Mouse (Mus musculus) testis, postnatal 14 days (tissue): ENCODE measurements around the gene Adam10.

Source experiments
- DNase-seq: peaks from one replicate; pipeline ENCODE4 v3.0.0; 2021; ENCODE audit warnings: low spot score

Gene Adam10

GRCm38 (mm10) chr9:70673656-70674055, 5.1 kb upstream of the Adam10 start:
- no peak for DNase-seq

DNA sequence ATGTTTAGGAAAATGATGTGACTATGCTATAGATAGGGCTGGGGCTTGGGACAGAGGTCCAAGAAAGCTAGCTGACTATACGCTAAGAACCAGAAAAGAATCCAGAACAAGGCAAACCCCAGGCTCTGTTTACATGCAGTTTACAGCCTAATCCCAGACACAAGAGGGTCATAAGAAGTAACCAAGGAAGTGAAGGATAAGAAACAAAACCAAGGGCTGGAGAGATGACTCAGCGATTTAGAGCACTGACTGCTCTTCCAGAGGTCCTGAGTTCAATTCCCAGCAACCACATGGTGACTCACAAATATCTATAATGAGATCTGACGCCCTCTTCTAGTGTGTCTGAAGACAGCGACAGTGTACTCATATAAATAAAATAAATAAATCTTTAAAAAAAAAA, 3.7 kb upstream of the Adam10 start:
- DNase-seq: no peak

GRCm38 (mm10) chr9:70675961-70676360, 2.8 kb upstream of the Adam10 start:
- DNase-seq: no peak

- peak; percentile 77 for DNase-seq
These were observed 615 bp downstream of the Adam10 start for GRCm38 (mm10) chr9:70679132-70680091.

- no peak for DNase-seq
These were observed 3.4 kb downstream of the Adam10 start for GRCm38 (mm10) chr9:70682202-70682601.

DNA sequence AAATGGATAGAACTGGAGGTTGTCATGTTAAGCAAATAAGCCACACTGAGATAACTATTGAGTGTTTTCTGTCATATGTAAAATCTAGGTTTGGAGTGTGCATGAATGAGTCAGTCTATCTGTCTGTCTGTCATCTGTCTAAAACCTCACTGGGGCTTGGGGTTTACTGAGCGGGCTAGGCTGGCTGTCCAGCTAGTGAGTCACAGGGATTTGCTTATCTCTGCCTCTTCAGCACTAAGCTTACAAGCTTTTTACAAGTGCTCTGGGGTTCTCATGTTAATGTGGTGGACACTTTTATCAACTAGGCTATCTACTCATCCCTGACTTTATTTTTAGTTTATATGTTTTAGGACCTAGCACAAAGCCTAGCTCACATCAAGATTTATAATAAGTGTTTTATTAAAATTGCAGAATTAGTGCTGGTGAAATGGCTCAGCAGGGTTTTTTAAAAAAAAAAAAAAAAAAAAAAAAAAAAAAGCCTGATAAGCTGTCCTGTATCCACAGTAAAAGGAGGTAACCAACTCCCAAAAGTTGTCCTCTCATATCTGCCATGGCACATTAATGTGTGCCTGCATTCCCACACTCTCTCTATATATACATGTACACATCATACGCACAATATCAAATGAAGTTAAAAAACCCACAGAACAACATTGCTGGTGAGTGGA, 9.6 kb downstream of the Adam10 start:
- DNase-seq: no peak

DNA sequence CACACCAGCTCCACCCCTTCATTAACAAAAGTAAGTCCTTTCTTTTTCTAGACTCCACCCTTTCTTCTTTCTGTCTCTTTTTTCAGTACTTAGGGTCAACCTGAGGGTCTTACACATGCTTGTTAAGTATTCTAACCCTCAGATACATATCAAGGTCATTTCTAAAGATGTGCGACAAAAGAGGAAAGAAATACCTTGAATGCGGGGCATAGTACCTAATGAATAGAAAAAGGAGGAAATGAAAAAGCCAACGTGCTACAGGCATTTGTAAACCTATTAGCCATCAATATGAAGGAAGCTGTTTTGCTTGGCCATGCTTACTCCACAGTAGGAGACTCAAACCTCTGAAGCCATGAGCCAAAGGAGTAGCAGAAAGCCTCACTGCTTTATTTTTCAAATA, 11.1 kb downstream of the Adam10 start:
- DNase-seq: no peak

- DNase-seq: no peak
These were observed 11.8 kb downstream of the Adam10 start for GRCm38 (mm10) chr9:70690579-70690978.

DNA sequence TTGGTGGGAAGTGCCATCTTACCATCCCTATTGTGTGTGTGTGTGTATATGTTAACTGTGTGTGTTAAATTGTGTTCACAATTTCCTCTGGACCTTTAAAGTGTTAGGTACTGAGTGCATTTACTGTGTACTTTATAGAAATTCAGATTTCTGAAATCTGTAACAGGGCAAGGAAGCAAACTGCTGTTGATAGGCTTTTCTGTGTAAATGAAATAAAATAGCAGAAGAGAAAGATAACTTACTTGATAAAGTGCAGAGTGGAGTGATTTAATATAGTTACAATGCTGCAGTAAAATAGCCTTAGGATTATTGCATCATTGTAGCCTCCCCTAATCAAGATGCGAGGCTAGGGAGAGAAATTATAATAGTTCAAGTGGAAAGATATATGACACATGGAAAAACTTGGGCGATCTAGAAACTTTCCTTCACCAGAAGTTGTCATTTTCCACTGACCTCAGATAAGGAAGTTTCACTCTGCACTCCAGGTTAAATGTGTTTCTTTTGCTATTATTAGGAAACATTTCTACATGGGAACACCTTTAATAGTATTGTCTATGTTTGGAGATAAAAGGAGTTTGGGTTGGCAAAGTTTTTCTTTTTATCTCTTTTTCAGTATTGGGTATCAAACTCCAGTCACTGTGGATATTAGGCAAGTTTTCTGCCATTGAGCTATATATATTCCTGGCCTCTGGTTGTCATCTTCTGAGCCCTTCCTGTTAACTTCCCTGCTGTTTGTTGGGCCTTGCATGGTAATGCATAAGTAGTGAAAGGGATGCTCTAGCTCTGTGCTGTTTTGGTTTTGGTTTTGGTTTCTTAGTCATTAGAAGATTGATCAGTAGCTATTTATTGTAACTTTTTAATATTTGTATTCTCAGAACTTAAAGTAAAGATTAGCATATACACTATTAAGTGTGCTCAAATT, 13.2 kb downstream of the Adam10 start:
- DNase-seq: no peak

DNA sequence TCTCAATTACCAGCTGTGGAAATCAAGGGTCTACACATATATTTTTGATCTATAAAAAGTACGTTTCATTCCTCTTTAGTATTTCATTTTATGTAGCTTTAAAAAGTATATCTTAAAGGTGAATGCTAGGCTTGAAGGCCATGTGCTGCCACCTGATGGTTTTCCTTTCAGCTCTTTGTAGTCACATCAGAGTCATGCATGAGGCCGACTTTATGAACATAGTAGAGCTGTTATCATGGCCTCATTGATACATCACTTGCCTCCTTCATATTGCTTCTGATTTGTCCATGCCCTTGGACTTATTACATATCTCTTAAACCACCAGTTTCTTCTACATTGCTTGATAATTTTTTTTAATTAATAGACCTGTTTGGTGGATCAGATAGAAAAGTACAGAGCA, 16.9 kb downstream of the Adam10 start:
- DNase-seq: no peak

DNA sequence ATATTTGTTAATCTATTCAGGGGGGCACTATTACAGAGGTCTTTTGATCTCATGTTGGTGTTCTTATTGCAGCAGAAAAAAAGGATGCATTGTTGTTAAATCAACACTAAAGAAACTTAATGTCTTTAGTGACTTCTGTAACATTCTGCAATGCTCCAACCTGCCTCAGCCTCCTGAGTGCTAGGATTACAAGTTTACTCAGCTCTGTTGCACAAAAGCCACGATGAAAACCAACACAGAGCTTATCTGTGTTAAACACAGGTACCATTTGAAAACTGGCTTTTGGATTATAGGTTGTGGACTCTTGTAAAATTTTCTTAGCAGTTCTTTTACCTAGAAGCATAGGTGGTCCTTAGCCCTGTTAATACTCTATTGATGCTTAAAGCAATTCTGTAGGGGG, 19.3 kb downstream of the Adam10 start:
- no peak for DNase-seq

DNA sequence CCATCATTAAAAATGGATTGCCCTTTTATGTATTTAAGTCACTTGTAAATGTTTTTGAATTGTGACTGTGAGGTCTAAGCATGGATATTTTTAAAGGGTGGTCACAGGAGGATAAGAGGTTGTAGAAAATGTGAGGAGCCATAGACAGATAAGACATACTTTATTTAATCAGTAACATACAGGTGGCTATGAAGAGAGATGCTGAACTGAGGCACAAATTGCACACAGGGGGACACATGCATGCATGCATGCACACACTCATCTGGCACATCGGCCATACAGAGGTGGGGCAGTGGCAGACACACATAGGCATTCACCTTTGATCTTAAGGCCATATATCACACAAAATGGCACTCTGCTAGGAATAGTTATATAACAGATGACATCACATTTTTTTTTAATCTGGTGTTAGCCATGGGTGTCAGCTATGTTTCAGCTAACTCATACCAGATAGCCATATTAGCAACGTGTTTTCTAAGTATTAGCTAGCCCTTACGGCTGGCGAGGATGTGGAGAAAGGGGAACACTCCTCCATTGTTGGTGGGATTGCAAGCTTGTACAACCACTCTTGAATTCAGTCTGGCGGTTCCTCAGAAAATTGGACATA, 24.9 kb downstream of the Adam10 start:
- DNase-seq: no peak

DNA sequence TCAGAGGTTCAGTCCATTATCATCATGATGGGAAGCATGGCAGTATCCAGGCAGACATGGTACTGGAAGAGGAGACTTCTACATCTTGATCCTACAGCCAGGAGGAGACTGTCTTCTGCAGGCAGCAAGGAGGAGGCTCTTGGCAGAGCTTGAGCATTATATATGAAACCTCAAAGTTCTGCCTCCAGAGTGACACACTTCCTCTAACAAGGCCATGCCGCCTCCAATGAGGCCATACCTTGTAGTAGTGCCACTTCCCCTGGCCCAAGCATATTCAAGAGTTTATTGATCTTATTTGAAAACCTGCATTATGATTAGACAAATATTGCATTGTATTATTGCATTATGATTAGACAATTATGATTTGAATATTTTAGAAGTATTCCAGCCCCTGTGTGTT, 27.6 kb downstream of the Adam10 start:
- DNase-seq: no peak

GRCm38 (mm10) chr9:70729544-70729943, 50.7 kb downstream of the Adam10 start:
- no peak for DNase-seq

DNA sequence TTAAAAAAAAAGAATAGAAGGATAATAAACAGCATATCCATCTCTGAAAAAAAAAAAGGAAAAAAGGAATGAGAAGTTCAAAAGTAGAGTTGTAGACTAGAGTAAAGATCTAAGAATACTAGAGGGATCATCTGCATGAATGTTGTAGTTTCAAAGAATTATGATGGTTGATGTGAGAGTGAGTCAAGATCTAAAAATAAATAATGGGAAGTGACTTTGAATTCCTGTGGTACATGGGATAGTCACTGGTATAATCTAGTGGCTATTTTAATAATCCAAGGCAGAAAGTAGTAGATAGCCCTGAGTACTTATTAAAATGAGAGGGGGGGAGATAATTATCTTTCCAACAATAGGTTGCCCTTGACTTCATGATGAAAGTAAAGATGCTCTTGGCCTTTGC, 52.3 kb downstream of the Adam10 start:
- DNase-seq: no peak

DNA sequence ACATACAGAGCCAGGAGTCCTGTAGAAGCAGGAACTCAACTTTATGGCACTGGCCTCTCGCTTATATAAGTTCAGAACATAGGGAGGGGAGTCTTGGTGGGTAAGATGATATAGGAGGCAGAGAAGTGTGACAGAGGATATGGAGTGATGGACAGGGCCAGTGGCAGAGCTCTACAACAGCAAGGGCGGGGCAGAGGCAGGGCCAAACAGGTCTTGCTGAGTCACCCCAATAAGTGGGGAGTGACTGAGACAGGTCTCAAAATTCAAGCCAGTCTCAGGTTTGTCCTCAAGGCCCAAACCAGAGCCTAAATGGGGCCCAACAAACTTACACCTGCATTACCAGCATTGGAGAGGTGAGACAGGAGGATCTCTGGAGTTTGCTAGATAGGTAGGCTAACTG, 54.4 kb downstream of the Adam10 start:
- DNase-seq: no peak

GRCm38 (mm10) chr9:70739998-70740397, 61.2 kb downstream of the Adam10 start:
- no peak for DNase-seq

DNA sequence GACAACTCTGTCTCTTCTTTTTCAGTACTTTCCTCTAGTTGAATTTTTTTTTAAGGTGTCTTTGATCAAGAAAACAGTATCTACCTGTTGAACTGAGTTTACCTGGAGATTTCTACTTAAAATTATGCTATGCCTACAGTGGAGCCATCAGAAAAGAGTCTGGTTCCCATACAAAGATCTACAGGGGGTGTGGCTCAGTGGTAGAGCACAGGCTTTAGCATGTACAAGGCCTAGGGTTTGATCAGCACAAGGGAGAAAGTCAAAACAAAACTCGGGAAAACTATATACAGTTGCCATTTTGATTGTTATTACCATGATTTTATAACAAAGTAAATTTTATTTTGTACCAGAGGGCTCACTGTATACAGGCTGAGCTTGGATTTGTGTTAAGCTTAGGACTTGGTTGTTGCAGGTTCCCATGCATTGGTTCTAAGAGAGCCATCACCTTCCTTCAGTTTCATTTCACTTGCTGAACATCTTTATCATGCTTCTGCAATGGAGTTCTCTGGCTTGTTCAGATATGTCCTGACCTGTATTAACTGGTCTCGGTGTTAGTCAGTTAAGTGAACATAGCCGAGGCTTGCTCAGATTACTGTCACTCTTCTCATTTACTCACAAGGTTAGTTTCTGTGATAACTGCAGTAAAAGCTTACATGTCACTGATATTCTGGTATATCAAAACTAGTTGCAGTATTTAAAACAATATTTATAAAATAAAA, 72.9 kb downstream of the Adam10 start:
- no peak for DNase-seq

- no peak for DNase-seq
These were observed 82.2 kb downstream of the Adam10 start for GRCm38 (mm10) chr9:70760974-70761373.

DNA sequence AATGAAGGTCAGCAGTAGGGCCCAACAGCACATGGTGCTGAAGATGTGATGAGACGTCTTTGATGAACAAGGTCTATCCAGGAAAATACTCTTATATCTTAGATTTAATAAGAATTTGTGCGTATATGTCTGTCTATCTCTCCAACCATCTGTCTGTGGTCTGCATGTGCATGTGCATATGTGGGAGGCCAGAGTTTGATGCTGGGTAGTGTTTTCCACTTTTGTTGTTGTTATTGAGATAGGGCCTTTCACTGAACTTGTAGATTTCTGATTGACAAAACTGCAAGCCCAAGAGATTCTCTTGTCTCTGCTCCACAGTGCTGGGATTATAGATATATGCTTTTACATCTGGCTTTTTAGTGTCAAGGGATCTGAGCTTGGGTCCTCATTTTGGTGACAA, 96.7 kb downstream of the Adam10 start:
- no peak for DNase-seq

GRCm38 (mm10) chr9:70782191-70782590, 103.4 kb downstream of the Adam10 start:
- DNase-seq: no peak
